Mouse (Mus musculus) thymus, postnatal 14 days (tissue): Measurements from ENCODE around the gene Isl2.

ENCODE experiments used
- DNase-seq: peaks from one replicate; pipeline ENCODE4 v3.0.0; 2021

The Isl2 gene

GRCm38 (mm10) chr9:55538377-55538776, at the start of gene Isl2:
Gene Isl2 (plus strand): TSS chr9:55538672.
- DNase-seq, result no peak

GRCm38 (mm10) chr9:55507922-55508321, 30.6 kb upstream of the Isl2 start:
- no peak for DNase-seq

- no peak for DNase-seq
These were observed 29.8 kb upstream of the Isl2 start for GRCm38 (mm10) chr9:55508701-55509100.

- no peak for DNase-seq
These were observed 28.7 kb upstream of the Isl2 start for GRCm38 (mm10) chr9:55509731-55510130.

- DNase-seq, result peak; percentile 19
These were observed 27.7 kb upstream of the Isl2 start for GRCm38 (mm10) chr9:55510651-55511235.

- DNase-seq, result no peak
These were observed 26.9 kb upstream of the Isl2 start for GRCm38 (mm10) chr9:55511521-55511993.

- DNase-seq, result peak; percentile 97
These were observed 26.4 kb upstream of the Isl2 start, which contains the start of gene Etfa for GRCm38 (mm10) chr9:55512027-55512543. Gene Etfa (minus strand): TSS chr9:55512243.

- peak; percentile 38 for DNase-seq
These were observed 12.8 kb upstream of the Isl2 start for GRCm38 (mm10) chr9:55525716-55526115.

GRCm38 (mm10) chr9:55535907-55536306, 2.6 kb upstream of the Isl2 start:
- DNase-seq, result peak; percentile 57

- DNase-seq, result no peak
These were observed 534 bp downstream of the Isl2 start for GRCm38 (mm10) chr9:55539006-55539405.

- DNase-seq, result no peak
These were observed 1.4 kb downstream of the Isl2 start for GRCm38 (mm10) chr9:55539661-55540390.

- no peak for DNase-seq
These were observed 1.9 kb downstream of the Isl2 start for GRCm38 (mm10) chr9:55540391-55540770.

- DNase-seq, result peak; percentile 84
These were observed 2.4 kb downstream of the Isl2 start for GRCm38 (mm10) chr9:55540888-55541287.

GRCm38 (mm10) chr9:55541681-55542365, 3.4 kb downstream of the Isl2 start:
- no peak for DNase-seq

- peak; percentile 38 for DNase-seq
These were observed 4.2 kb downstream of the Isl2 start for GRCm38 (mm10) chr9:55542366-55543325.

- DNase-seq, result no peak
These were observed 4.8 kb downstream of the Isl2 start for GRCm38 (mm10) chr9:55543336-55543702.

GRCm38 (mm10) chr9:55543703-55544401, 5.4 kb downstream of the Isl2 start:
- DNase-seq, result peak; percentile 28

GRCm38 (mm10) chr9:55544861-55545555, 6.5 kb downstream of the Isl2 start:
- DNase-seq, result no peak

- DNase-seq, result no peak
These were observed 7.2 kb downstream of the Isl2 start for GRCm38 (mm10) chr9:55545556-55546175.

- peak; percentile 51 for DNase-seq
These were observed 7.9 kb downstream of the Isl2 start for GRCm38 (mm10) chr9:55546176-55547010.
